ENCODE assay signal across 18 mouse cellular contexts in the genomic region with DNA sequence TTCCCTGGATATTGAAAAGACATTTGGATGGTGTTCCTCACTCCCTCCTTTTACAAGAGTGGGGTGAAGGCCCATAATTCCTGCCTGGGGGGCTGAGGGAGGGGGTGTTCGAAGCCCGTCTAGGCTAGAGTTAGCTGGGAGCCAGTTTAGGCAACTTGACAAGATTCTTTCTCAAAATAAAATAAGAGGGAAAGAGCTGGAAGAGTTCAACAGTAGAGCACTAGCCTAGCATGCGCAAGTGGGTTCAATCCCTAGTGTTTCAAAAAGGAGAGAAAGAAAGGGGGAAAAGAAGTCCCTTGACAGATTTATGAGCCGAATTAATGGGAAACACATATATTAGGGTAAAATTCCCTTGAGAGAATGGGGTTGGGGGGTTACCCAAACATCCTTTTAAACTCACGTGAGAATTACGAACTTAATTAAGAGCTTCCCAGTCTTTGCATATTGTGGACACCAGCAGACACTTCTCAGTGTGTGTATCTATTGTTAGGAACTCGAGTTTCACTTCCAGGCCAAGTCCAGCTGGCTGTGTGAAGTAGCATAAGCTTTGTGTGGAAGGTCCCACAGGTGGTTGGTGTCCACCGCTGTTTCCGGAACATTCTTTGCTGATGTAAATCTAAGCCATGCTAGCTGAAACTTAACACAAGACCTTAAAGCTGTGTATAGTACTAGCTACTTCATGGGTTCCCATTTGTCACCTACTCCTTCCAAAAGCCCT. TPM values are rescaled to one million over a fixed set of nuclear protein-coding genes. Genes with fewer than 3 reads are reported as not detected.
DNase-seq lines count a peak whose midpoint lies in the region; ATAC-seq and TF ChIP-seq lines count a peak whose summit lies in the region.
"Had no signal": no experiment of that assay in that cellular context is flagged by ENCODE, and none has a peak within 500 bp of the region (broad histone marks: within the 10 kb centered on the region; RNA-seq: fewer than 3 reads in every experiment).

No protein-coding gene starts in this region.

- TF ChIP-seq EP300 in lung, postnatal 0 days (IDR thresholded peaks at IDR 0.05): no peak

- H3K4me2 ChIP-seq in lung, embryonic 16.5 days (ENCODE audit: low read depth, low read length): no peak overlapping the region
- H3K4me2 ChIP-seq in lung, postnatal 0 days (replicated peaks; ENCODE audit: low read depth, low read length): no peak overlapping the region
- H3K4me2 ChIP-seq in limb, embryonic 12.5 days: no peak overlapping the region
- H3K4me2 ChIP-seq in stomach, embryonic 16.5 days (ENCODE audit: low read depth, low read length): no peak overlapping the region
- H3K4me2 ChIP-seq: embryonic facial prominence, embryonic 13.5 days; forebrain, embryonic 13.5 days had no signal

- H3K36me3 ChIP-seq in heart, embryonic 10.5 days: peaks cover 34% of the 10 kb centered on the region
- peaks cover 15% of the 10 kb centered on the region for H3K36me3 ChIP-seq in lung, embryonic 16.5 days (ENCODE audit: control insufficient read depth, insufficient read depth, low read length)
- H3K36me3 ChIP-seq in lung, postnatal 0 days (ENCODE audit: insufficient read depth, low read length): peaks cover 8% of the 10 kb centered on the region; the same call in 1 of the 2 replicates
- peaks cover 24% of the 10 kb centered on the region for H3K36me3 ChIP-seq in limb, embryonic 12.5 days
- H3K36me3 ChIP-seq in stomach, embryonic 16.5 days (ENCODE audit: control insufficient read depth, insufficient read depth, low read length): 0 out of 2 replicates have a peak, but pooled peaks cover 5% of the 10 kb centered on the region

- no peak overlapping the region for H3K4me3 ChIP-seq in heart, embryonic 10.5 days
- no peak overlapping the region for H3K4me3 ChIP-seq in lung, embryonic 16.5 days (ENCODE audit: low read length)
- H3K4me3 ChIP-seq in lung, postnatal 0 days (ENCODE audit: low read depth, low read length): no peak overlapping the region
- no peak overlapping the region for H3K4me3 ChIP-seq in limb, embryonic 12.5 days (replicated peaks)
- no peak overlapping the region for H3K4me3 ChIP-seq in stomach, embryonic 16.5 days (replicated peaks; ENCODE audit: low read length)
- H3K4me3 ChIP-seq: embryonic facial prominence, embryonic 13.5 days; forebrain, embryonic 13.5 days; myocyte had no signal

- H3K27me3 ChIP-seq in heart, embryonic 10.5 days (ENCODE audit: insufficient read depth, poor library complexity, severe bottlenecking): no peaks in the 10 kb centered on the region
- no peaks in the 10 kb centered on the region for H3K27me3 ChIP-seq in lung, embryonic 16.5 days (ENCODE audit: control insufficient read depth, insufficient read depth, low read depth, low read length)
- no peaks in the 10 kb centered on the region for H3K27me3 ChIP-seq in lung, postnatal 0 days (replicated peaks; ENCODE audit: insufficient read depth, low read length)
- no peaks in the 10 kb centered on the region for H3K27me3 ChIP-seq in limb, embryonic 12.5 days
- no peaks in the 10 kb centered on the region for H3K27me3 ChIP-seq in stomach, embryonic 16.5 days (ENCODE audit: control insufficient read depth, insufficient read depth, low read length)
- H3K27me3 ChIP-seq: embryonic facial prominence, embryonic 13.5 days; forebrain, embryonic 13.5 days had no signal

- TF ChIP-seq CTCF in lung, postnatal 0 days (IDR thresholded peaks at IDR 0.05): no peak

- peaks cover 37% of the 10 kb centered on the region for H3K4me1 ChIP-seq in heart, embryonic 10.5 days
- peaks cover 31% of the 10 kb centered on the region for H3K4me1 ChIP-seq in lung, embryonic 16.5 days (replicated peaks; ENCODE audit: control insufficient read depth, insufficient read depth, low read length)
- peaks cover 21% of the 10 kb centered on the region for H3K4me1 ChIP-seq in lung, postnatal 0 days (ENCODE audit: insufficient read depth, low read depth, low read length)
- H3K4me1 ChIP-seq in limb, embryonic 12.5 days (replicated peaks): peaks cover 34% of the 10 kb centered on the region
- peaks cover 7% of the 10 kb centered on the region for H3K4me1 ChIP-seq in stomach, embryonic 16.5 days (ENCODE audit: control insufficient read depth, insufficient read depth, low read length)

- H3K9me3 ChIP-seq in heart, embryonic 10.5 days: no peaks in the 10 kb centered on the region
- H3K9me3 ChIP-seq in lung, embryonic 16.5 days (ENCODE audit: control insufficient read depth, low read length): no peaks in the 10 kb centered on the region
- no peaks in the 10 kb centered on the region for H3K9me3 ChIP-seq in lung, postnatal 0 days (ENCODE audit: low read length)
- no peaks in the 10 kb centered on the region for H3K9me3 ChIP-seq in limb, embryonic 12.5 days
- no peaks in the 10 kb centered on the region for H3K9me3 ChIP-seq in stomach, embryonic 16.5 days (replicated peaks; ENCODE audit: control insufficient read depth, low read length)
- H3K9me3 ChIP-seq: forebrain, embryonic 13.5 days had no signal

- ATAC-seq in lung, embryonic 16.5 days (ENCODE audit: low read depth): peak; percentile 18; the same call in 1 of the 2 replicates
- no peak; the same call in 1 of the 2 replicates for ATAC-seq in lung, postnatal 0 days
- no peak for ATAC-seq in limb, embryonic 12.5 days (ENCODE audit: insufficient number of reproducible peaks, insufficient read depth, low FRiP score, low TSS enrichment, low read depth)
- peak; percentile 62; the same call in 1 of the 2 replicates for ATAC-seq in stomach, embryonic 16.5 days (ENCODE audit: insufficient read depth, low FRiP score)
- ATAC-seq: forebrain, embryonic 13.5 days had no signal

- H3K27ac ChIP-seq in heart, embryonic 10.5 days: no peak overlapping the region
- H3K27ac ChIP-seq in lung, embryonic 16.5 days (ENCODE audit: low read length): no peak overlapping the region; the same call in 1 of the 2 replicates
- H3K27ac ChIP-seq in lung, postnatal 0 days (ENCODE audit: low read length): no peak overlapping the region
- peak overlapping the region; percentile 46; the same call in 1 of the 2 replicates for H3K27ac ChIP-seq in limb, embryonic 12.5 days
- H3K27ac ChIP-seq in stomach, embryonic 16.5 days (ENCODE audit: low read length): peak overlapping the region; percentile 32; the same call in 1 of the 2 replicates
- H3K27ac ChIP-seq: embryonic facial prominence, embryonic 13.5 days; forebrain, embryonic 13.5 days had no signal

- DNase-seq in heart, embryonic 10.5 days (ENCODE audit: low spot score): peak; percentile 35
- no peak for DNase-seq in heart, postnatal 25 days (ENCODE audit: low spot score)
- DNase-seq in lung, postnatal 0 days (ENCODE audit: low spot score): no peak
- no peak for DNase-seq in frontal cortex, postnatal 36 days (ENCODE audit: low spot score in 2 of 2)
- no peak for DNase-seq in left cerebral cortex, adult 11 months (ENCODE audit: low spot score)
- DNase-seq: cerebellum, postnatal 10 days; gastrocnemius, postnatal 10 days; layer of hippocampus, adult 9-11 months; left cerebral cortex, postnatal 4 days; lung, adult 2 months; thymus, postnatal 14 days had no signal

- intact Hi-C loops in heart, postnatal 25 days (cut with DNase I): no loop called here

- no peak overlapping the region for H3K9ac ChIP-seq in lung, embryonic 16.5 days (ENCODE audit: low read length)
- H3K9ac ChIP-seq in lung, postnatal 0 days (replicated peaks; ENCODE audit: low read depth): no peak overlapping the region
- H3K9ac ChIP-seq in limb, embryonic 12.5 days (replicated peaks): no peak overlapping the region
- H3K9ac ChIP-seq in stomach, embryonic 16.5 days (ENCODE audit: low read length): no peak overlapping the region
- H3K9ac ChIP-seq: embryonic facial prominence, embryonic 13.5 days; forebrain, embryonic 13.5 days had no signal

- WGBS in heart, embryonic 10.5 days: 84% methylated on average over 9 of the region's 9 CpGs
- 68% methylated on average over 9 of the region's 9 CpGs for WGBS in lung, embryonic 16.5 days
- WGBS in lung, postnatal 0 days: 68% methylated on average over 9 of the region's 9 CpGs
- WGBS in limb, embryonic 12.5 days: 68% methylated on average over 9 of the region's 9 CpGs
- 61% methylated on average over 9 of the region's 9 CpGs for WGBS in stomach, embryonic 16.5 days

RNA-seq across cellular contexts. Expression of gene D630039A03Rik, which starts 53.7 kb away (rescaled TPM):
- 0.05 and 0.28 TPM in 2 replicates for polyA plus RNA-seq in heart, embryonic 10.5 days (2016; fragmentation: Nextera tagmentation; extraction: Ambion mirVana)
- under 1 TPM; 0.26 to 0.28 TPM for total RNA-seq in heart, postnatal 25 days (2021)
- 3.4 and 3.5 TPM in 2 replicates for polyA plus RNA-seq in lung, embryonic 16.5 days (2015; fragmentation: Nextera tagmentation; extraction: Ambion mirVana)
- 2.7 and 3.0 TPM in 2 replicates for polyA plus RNA-seq in lung, postnatal 0 days (2015; fragmentation: Nextera tagmentation; extraction: Ambion mirVana)
- polyA plus RNA-seq in limb, embryonic 12.5 days (2016; fragmentation: Nextera tagmentation; extraction: Ambion mirVana): 0.33 and 0.42 TPM in 2 replicates
- 11.9 and 13.8 TPM in 2 replicates for polyA plus RNA-seq in stomach, embryonic 16.5 days (2015; fragmentation: Nextera tagmentation; extraction: Ambion mirVana)
- total RNA-seq: left cerebral cortex, postnatal 4 days; megakaryocyte-erythroid progenitor cell, adult 5-6 weeks had no signal

Comparison
In these comparisons a context has a peak if more than half of its experiments do, and no peak if none do; other contexts are left out.
1. ATAC-seq: peak in lung, embryonic 16.5 days (single experiment) and stomach, embryonic 16.5 days (single experiment); none in lung, postnatal 0 days (single experiment) and limb, embryonic 12.5 days (single experiment).
2. H3K27ac ChIP-seq: peak in limb, embryonic 12.5 days (single experiment) and stomach, embryonic 16.5 days (single experiment); none in heart, embryonic 10.5 days (single experiment), lung, embryonic 16.5 days (single experiment) and lung, postnatal 0 days (single experiment).